Mouse (Mus musculus) embryonic facial prominence, embryonic 14.5 days (tissue): ENCODE data around the gene Tmem184b. TPM values are rescaled to one million over a fixed set of nuclear protein-coding genes. Genes with fewer than 3 reads are reported as not detected.

Experiments used
- ATAC-seq: fragments of 200-750 bp; cut with Nextera tagmentation; 2 replicates; pipeline ENCODE4 v1.8.0; 2017; ENCODE audit warnings: low read depth, moderate number of reproducible peaks, moderate TSS enrichment
- DNase-seq: peaks from one replicate; pipeline ENCODE4 v3.0.0-alpha.2; 2015; ENCODE audit warnings: low spot score
- H3K27ac ChIP-seq: fragments of 300-500 bp; sonication (generic); replicated peaks from 2 replicates; pipeline ENCODE4 v1.5.1; 2014; ENCODE audit warnings: low read depth, mild to moderate bottlenecking, low read length, moderate library complexity
- H3K27me3 ChIP-seq: fragments of 300-500 bp; sonication (generic); replicated peaks from 2 replicates; pipeline ENCODE4 v1.6.1; 2014; ENCODE audit warnings: low read length; ENCODE audit not compliant: control insufficient read depth, insufficient read depth
- H3K36me3 ChIP-seq: fragments of 300-500 bp; sonication (generic); 2 replicates; pipeline ENCODE4 v1.6.1; 2014; ENCODE audit warnings: low read length, mixed read lengths; ENCODE audit not compliant: control insufficient read depth, insufficient read depth
- H3K4me1 ChIP-seq: fragments of 300-500 bp; sonication (generic); 2 replicates; pipeline ENCODE4 v1.6.1; 2014; ENCODE audit warnings: antibody characterized with exemption, low read length; ENCODE audit not compliant: control insufficient read depth, insufficient read depth
- H3K4me2 ChIP-seq: fragments of 300-500 bp; sonication (generic); 2 replicates; pipeline ENCODE4 v1.6.1; 2014; ENCODE audit warnings: low read depth, mild to moderate bottlenecking, low read length, moderate library complexity, mixed read lengths
- H3K4me3 ChIP-seq: fragments of 300-500 bp; sonication (generic); 2 replicates; pipeline ENCODE4 v1.5.1; 2014; ENCODE audit warnings: low read depth, mild to moderate bottlenecking, low read length
- H3K9ac ChIP-seq: fragments of 300-500 bp; sonication (generic); 2 replicates; pipeline ENCODE4 v1.6.1; 2014; ENCODE audit warnings: low read depth, mild to moderate bottlenecking, low read length, moderate library complexity, mixed read lengths
- H3K9me3 ChIP-seq: fragments of 300-500 bp; sonication (generic); 2 replicates; pipeline ENCODE4 v1.6.1; 2016; ENCODE audit warnings: low read length; ENCODE audit not compliant: control insufficient read depth
- WGBS: fragments of 180-500 bp; shearing (Covaris S2); extraction: QIAGEN DNeasy Blood & Tissue Kit; methylation state at CpG from one replicate; pipeline ENCODE4 v1.1.7; 2014; 5-methylcytosine and 5-hydroxymethylcytosine counted together
- polyA plus RNA-seq: library from polyadenylated mRNA; unstranded; fragments of >200 nt; fragmentation: Nextera tagmentation; extraction: Ambion mirVana; gene quantifications from 2 replicates; pipeline ENCODE4 v1.2.1, GENCODE M21; 2014

The Tmem184b gene
- polyA plus RNA-seq, 1 experiment from 2014 or later, result 77.6 TPM

DNA sequence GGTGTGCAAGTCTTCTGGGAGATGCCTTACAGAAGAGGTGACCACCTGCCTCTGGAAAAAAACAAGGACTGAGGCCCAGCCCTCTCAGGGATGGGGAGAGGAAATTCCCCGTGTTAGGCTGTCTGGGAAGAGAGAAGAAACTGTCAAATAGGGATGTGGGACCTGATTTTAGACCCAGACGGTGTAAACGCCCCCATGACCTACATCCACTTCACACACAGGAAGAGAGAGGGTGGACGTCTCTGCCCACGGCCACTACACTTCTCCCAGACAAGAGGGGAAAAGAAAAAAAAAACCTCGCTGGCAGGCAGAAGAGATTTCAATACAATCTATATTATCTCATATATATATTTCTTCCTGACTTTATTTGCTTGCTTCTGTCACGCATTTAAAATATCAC, 43.0 kb downstream of the Tmem184b start:
- no peaks in the 10 kb centered on the region for H3K9me3 ChIP-seq
- ATAC-seq, result no peak
- 44% methylated on average over 7 of the region's 7 CpGs for WGBS
- peak overlapping the region; percentile 6; the same call in 1 of the 2 replicates for H3K27ac ChIP-seq
- H3K36me3 ChIP-seq, result peaks cover 44% of the 10 kb centered on the region
- H3K4me2 ChIP-seq, result no peak overlapping the region
- H3K9ac ChIP-seq, result no peak overlapping the region
- H3K27me3 ChIP-seq, result no peaks in the 10 kb centered on the region
- peaks cover 20% of the 10 kb centered on the region for H3K4me1 ChIP-seq
- DNase-seq, result no peak
- no peak overlapping the region for H3K4me3 ChIP-seq

DNA sequence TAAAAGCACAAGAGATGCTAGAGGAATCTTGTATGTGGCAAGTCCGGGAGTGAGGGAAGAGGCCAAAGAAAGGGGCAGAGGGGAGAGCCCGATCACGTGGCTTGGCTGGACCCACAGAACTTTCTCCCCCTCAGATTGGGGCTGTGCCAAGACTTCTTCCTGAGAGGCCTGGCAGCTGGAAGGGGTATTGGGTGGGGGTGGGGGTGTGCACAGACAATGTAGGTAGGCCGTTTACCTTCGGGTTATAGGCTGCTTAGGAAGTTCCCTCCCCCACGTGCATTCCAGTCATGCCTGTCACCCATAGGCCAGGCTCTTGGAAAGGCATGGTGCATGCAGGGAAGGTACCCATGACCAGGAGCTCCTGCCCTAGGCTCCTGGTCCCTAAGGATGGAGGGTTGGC, 43.4 kb downstream of the Tmem184b start:
- H3K9ac ChIP-seq, result no peak overlapping the region
- H3K4me1 ChIP-seq, result peaks cover 20% of the 10 kb centered on the region
- peak overlapping the region; percentile 6; the same call in 1 of the 2 replicates for H3K27ac ChIP-seq
- H3K36me3 ChIP-seq, result peaks cover 40% of the 10 kb centered on the region
- DNase-seq (peak; percentile 72), ATAC-seq (peak; percentile 27; the same call in 1 of the 2 replicates)
- no peaks in the 10 kb centered on the region for H3K9me3 ChIP-seq
- H3K27me3 ChIP-seq, result no peaks in the 10 kb centered on the region
- no peak overlapping the region for H3K4me3 ChIP-seq
- 15% methylated on average over 6 of the region's 6 CpGs for WGBS
- H3K4me2 ChIP-seq, result no peak overlapping the region

DNA sequence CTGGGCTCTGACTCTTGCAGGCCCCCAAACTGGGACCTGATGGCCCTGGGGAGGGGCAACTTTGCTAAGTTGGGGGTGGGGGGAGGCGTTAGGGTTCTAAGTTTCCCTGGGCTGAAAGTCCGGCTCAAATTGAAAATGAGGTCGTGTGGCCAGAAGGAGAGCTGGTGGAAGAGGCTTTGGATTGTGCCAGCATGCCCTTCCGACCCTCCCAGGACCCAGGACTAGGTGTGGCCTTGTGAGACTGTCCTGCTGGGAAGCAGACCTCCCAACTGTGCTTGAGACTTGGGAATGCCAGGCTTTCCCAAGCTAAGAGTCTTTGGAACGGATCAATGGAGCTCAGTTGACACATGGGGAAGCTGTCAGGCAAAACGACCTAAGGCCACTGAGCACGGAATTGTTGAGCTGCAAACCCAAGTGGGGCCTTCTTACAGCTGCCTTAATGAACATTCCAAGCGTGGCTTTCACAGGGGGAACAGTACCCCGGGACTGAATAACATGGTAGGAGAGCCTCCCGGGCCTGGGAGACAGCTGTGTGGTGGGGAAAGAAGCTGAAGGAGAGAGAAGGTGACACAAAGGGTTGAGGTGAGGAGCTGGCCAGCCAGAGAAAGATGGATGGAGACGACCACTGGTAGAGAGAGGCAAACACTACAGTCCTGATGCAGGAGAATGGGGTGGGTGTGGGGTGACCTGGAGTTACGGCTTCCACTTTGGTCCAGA, 45.2 kb downstream of the Tmem184b start:
- H3K27me3 ChIP-seq, result no peaks in the 10 kb centered on the region
- WGBS, result 38% methylated on average over 12 of the region's 12 CpGs
- no peak overlapping the region; the same call in 1 of the 2 replicates for H3K9ac ChIP-seq
- H3K36me3 ChIP-seq, result peaks cover 22% of the 10 kb centered on the region
- no peak overlapping the region for H3K27ac ChIP-seq
- ATAC-seq (0 out of 2 replicates have a peak, but pooled peaks have one; percentile 2), DNase-seq (no peak)
- H3K9me3 ChIP-seq, result no peaks in the 10 kb centered on the region
- H3K4me2 ChIP-seq, result peak overlapping the region; percentile 98
- H3K4me3 ChIP-seq, result peak overlapping the region; percentile 53
- peaks cover 20% of the 10 kb centered on the region for H3K4me1 ChIP-seq

DNA sequence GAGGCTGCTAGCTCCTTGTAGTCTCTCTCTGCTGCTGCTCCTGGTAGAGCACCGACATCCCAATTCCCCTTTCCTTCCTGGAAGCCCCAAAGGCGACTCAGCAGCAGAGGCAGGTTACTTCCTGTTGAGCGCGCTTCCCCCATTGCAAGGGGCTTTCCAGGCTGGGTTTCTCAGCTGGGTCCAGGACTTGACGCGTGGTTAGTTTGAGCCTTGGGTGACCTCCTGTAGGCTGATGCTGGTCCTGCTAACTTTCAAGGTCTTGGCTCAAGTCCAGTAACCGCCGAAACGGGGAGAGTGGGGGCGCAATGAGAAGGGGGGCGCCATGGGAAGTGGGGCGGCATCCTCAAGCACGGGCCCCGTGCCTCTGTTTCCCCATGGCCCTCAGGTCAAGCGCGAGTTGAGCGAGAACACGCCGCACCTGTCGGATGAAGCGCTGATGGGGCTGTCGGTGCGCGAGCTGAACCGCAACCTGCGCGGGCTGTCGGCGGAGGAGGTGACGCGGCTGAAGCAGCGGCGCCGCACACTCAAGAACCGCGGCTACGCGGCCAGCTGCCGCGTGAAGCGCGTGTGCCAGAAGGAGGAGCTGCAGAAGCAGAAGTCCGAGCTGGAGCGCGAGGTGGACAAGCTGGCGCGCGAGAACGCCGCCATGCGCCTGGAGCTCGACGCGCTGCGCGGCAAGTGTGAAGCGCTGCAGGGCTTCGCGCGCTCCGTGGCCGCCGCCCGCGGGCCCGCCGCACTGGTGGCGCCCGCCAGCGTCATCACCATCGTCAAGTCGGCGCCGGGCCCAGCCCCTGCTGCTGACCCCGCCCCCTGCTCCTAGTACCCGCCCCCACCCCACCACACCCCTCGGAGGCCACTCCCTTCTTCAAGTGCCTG, 46.1 kb downstream of the Tmem184b start:
- Histone ChIP-seq H3K36me3 (peaks cover 13% of the 10 kb centered on the region), H3K27me3 (no peaks in the 10 kb centered on the region), H3K27ac (peak overlapping the region; percentile 59; the same call in 1 of the 2 replicates), H3K4me1 (peaks cover 20% of the 10 kb centered on the region), H3K4me3 (peak overlapping the region; percentile 53), H3K4me2 (peak overlapping the region; percentile 98), H3K9ac (peak overlapping the region; percentile 72), H3K9me3 (no peaks in the 10 kb centered on the region)
- ATAC-seq (peak; percentile 84), DNase-seq (peak; percentile 88)
- WGBS, result 1% methylated on average over 20 of the region's 77 CpGs

DNA sequence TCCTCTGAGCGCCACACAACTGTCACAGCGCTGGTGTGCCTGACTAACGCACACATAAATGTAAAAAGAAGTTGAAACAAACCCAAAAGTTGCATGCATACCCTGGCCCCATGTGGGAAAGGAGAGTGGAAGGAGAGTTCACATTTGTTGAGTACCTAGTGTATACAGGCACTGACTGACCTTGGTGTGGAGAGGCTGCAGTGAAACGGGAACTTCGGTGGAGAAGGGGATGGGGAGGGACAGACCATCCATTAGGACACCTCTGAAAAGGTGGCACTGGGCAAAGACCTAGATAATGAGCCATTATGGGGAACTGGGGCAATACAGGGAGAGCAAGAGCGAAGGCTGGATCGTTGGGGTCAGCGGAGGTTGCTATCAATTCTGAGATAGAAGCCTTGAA, 46.9 kb downstream of the Tmem184b start:
- H3K36me3 ChIP-seq, result peaks cover 5% of the 10 kb centered on the region; the same call in 1 of the 2 replicates
- DNase-seq (no peak), ATAC-seq (no peak)
- peaks cover 20% of the 10 kb centered on the region for H3K4me1 ChIP-seq
- no peaks in the 10 kb centered on the region for H3K9me3 ChIP-seq
- H3K4me2 ChIP-seq, result peak overlapping the region; percentile 98
- 83% methylated on average over 8 of the region's 8 CpGs for WGBS
- H3K4me3 ChIP-seq, result peak overlapping the region; percentile 53
- H3K27ac ChIP-seq, result no peak overlapping the region
- no peaks in the 10 kb centered on the region for H3K27me3 ChIP-seq
- peak overlapping the region; percentile 72; the same call in 1 of the 2 replicates for H3K9ac ChIP-seq

DNA sequence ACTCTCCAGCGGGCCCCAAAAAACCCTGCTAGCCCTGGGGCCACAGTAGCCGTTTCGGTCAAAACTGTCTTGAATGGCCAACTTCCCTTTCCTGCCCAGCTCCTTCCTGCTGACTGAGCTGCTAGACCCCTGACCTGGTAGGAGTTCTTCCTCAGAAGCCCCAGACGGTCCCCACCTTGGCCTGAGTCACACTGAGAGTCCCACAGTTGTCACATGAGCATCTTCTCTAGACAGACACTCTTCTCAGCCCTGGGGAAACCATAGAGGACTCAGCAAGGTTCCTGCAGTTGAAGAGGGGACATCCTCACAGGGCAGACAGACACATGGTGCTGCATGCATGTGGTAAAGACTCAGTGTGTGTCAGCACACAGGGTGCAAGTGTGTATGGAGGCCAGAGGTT, 48.8 kb downstream of the Tmem184b start:
- no peak overlapping the region for H3K9ac ChIP-seq
- ATAC-seq (no peak), DNase-seq (no peak)
- no peaks in the 10 kb centered on the region for H3K9me3 ChIP-seq
- no peaks in the 10 kb centered on the region for H3K36me3 ChIP-seq
- no peak overlapping the region for H3K4me2 ChIP-seq
- H3K27ac ChIP-seq, result no peak overlapping the region
- no peaks in the 10 kb centered on the region for H3K27me3 ChIP-seq
- 87% methylated on average over 4 of the region's 4 CpGs for WGBS
- no peak overlapping the region for H3K4me3 ChIP-seq
- H3K4me1 ChIP-seq, result peaks cover 14% of the 10 kb centered on the region

DNA sequence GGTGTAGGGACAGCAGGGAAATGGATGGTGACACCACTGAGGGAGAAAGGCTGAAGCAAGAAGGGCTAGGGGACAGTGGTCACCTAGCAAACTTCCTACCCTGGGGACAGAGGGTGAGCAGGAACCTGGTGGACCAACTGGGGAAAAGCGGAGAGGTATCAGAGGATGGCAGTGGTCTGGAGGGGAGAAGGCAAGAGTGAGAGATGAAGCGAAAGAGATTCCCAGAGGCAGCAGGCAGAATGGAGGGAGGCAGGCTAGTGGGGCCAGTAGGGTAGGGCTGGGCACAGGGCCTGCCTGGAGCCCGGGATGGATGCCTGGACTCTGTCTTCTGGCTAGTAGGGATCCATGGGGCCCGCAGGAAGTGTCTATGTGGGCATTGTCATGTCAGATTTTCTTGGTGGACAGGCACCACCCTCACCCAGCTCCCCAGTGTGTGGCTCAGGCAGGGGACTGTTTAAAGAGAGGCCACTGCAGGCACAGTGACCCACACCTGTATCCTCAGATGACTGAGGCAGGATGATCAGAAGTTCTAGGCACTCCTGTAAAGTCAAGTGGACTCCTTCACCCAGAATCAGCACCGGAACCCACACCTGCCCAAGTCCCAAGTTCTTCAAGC, 49.6 kb downstream of the Tmem184b start:
- Histone ChIP-seq H3K4me3 (no peak overlapping the region), H3K36me3 (no peaks in the 10 kb centered on the region), H3K27me3 (no peaks in the 10 kb centered on the region), H3K9ac (no peak overlapping the region), H3K27ac (no peak overlapping the region), H3K9me3 (no peaks in the 10 kb centered on the region), H3K4me2 (no peak overlapping the region), H3K4me1 (peaks cover 14% of the 10 kb centered on the region)
- DNase-seq, result no peak
- no peak for ATAC-seq
- WGBS, result 89% methylated on average over 5 of the region's 5 CpGs

DNA sequence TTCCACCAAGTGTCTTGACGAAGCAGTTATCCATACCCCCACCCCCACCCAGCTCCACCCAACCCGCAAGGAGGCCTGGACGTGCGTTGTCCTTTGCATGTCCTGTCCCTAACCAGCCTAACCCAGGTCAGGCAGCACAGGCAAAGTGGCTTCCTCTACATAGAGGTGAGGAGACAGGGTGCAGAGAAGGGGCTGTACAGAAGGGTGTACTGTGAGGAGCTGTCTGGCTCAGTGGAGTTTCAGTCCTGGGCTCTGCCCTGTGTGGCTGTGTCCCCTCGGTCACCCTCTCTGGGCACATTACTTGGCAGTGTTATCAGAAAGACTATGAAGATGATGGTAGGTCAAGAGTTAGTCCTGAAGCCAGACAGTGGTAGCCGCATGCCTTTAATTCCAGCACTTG, 50.9 kb downstream of the Tmem184b start:
- 81% methylated on average over 6 of the region's 6 CpGs for WGBS

More for the DNA sequence above, 50.9 kb downstream of the Tmem184b start:
- no peak for DNase-seq
- no peak overlapping the region for H3K4me2 ChIP-seq
- H3K4me3 ChIP-seq, result no peak overlapping the region
- H3K36me3 ChIP-seq, result no peaks in the 10 kb centered on the region
- peaks cover 11% of the 10 kb centered on the region; the same call in 1 of the 2 replicates for H3K4me1 ChIP-seq
- H3K9me3 ChIP-seq, result no peaks in the 10 kb centered on the region
- ATAC-seq, result no peak
- H3K27me3 ChIP-seq, result no peaks in the 10 kb centered on the region
- H3K27ac ChIP-seq, result no peak overlapping the region
- no peak overlapping the region for H3K9ac ChIP-seq
